Mouse (Mus musculus) G1E (cell line): ENCODE measurements around the gene Dcaf6. TPM values are rescaled to one million over a fixed set of nuclear protein-coding genes. Genes with fewer than 3 reads are reported as not detected.

Experiments
- ATAC-seq: 2 replicates; pipeline ENCODE4 v1.8.0; 2016; ENCODE audit warnings: mild to moderate bottlenecking; ENCODE audit not compliant: insufficient number of reproducible peaks, poor library complexity, low FRiP score, severe bottlenecking; ENCODE audit errors: extremely low read depth
- DNase-seq: peaks from one replicate; pipeline ENCODE4 v3.0.0; 2012; ENCODE audit warnings: low spot score
- H3K27me3 ChIP-seq: 2 replicates; pipeline ENCODE4 v1.6.1; 2012; ENCODE audit warnings: mild to moderate bottlenecking, low read length, inconsistent platforms; ENCODE audit not compliant: insufficient read depth
- H3K36me3 ChIP-seq: replicated peaks from 2 replicates; pipeline ENCODE3; 2012; ENCODE audit warnings: mild to moderate bottlenecking, inconsistent platforms
- H3K4me1 ChIP-seq: 2 replicates; pipeline ENCODE4 v1.6.1; 2012; ENCODE audit warnings: low read depth, low read length, inconsistent platforms, mixed read lengths; ENCODE audit not compliant: insufficient read depth
- H3K4me3 ChIP-seq: 2 replicates; pipeline ENCODE4 v1.5.1; 2012; ENCODE audit warnings: low read depth, mild to moderate bottlenecking, inconsistent platforms, low read length, moderate library complexity, mixed read lengths
- H3K9me3 ChIP-seq: replicated peaks from 2 replicates; pipeline ENCODE4 v1.6.1; 2012; ENCODE audit warnings: inconsistent platforms
- CTCF ChIP-seq: IDR thresholded peaks from 2 replicates; pipeline ENCODE4 v1.5.1; 2012; ENCODE audit warnings: low read depth, low read length, inconsistent platforms, mixed read lengths
- GATA1 ChIP-seq: IDR thresholded peaks from 2 replicates; pipeline ENCODE4 v1.6.1; 2012; ENCODE audit warnings: borderline replicate concordance, low read length, inconsistent platforms, mixed read lengths
- GATA2 ChIP-seq: IDR thresholded peaks from 2 replicates; pipeline ENCODE4 v1.6.1; 2012; ENCODE audit warnings: low read depth, low read length, inconsistent platforms, borderline replicate concordance
- POLR2AphosphoS5 ChIP-seq: IDR thresholded peaks from 2 replicates; pipeline ENCODE4 v1.6.1; 2012; ENCODE audit warnings: low read depth, low read length, inconsistent platforms; ENCODE audit not compliant: insufficient replicate concordance
- TAL1 ChIP-seq: conservative IDR thresholded peaks from 2 replicates; pipeline ENCODE4 v1.6.1; 2012; ENCODE audit warnings: low read depth, low read length, inconsistent platforms, mixed read lengths
- polyA plus RNA-seq: library from polyadenylated mRNA; stranded (reverse); fragments of >175 nt; gene quantifications from 2 replicates; pipeline ENCODE4 v1.2.3, GENCODE M21; 2012
- total RNA-seq, 2 experiments: library from RNA; stranded (forward) in 1 of 2; stranded (reverse) in 1 of 2; fragments of 200-1000 nt in 1 of 2; fragments of >200 nt in 1 of 2; fragmentation: Nextera tagmentation in 1 of 2; gene quantifications; 2 replicates each; pipeline ENCODE4 v1.2.3; 2014 to 2017

The Dcaf6 gene
- total and polyA plus RNA-seq, 3 experiments, result 47.3 to 110 (median 65.7) TPM

- no peak for TF ChIP-seq GATA2
- Histone ChIP-seq H3K4me3 (no peak overlapping the region), H3K9me3 (no peaks in the 10 kb centered on the region), H3K4me1 (peaks cover 3% of the 10 kb centered on the region; the same call in 1 of the 2 replicates), H3K36me3 (no peaks in the 10 kb centered on the region), H3K27me3 (peaks cover 32% of the 10 kb centered on the region)
- ATAC-seq (no peak), DNase-seq (no peak)
These were observed 157.6 kb downstream of the Dcaf6 start for GRCm38 (mm10) chr1:165302455-165303208.

- H3K9me3 ChIP-seq, result no peaks in the 10 kb centered on the region
- H3K36me3 ChIP-seq, result no peaks in the 10 kb centered on the region
- H3K4me3 ChIP-seq, result no peak overlapping the region
- ATAC-seq (no peak), DNase-seq (no peak)
- peaks cover 27% of the 10 kb centered on the region for H3K27me3 ChIP-seq
- peaks cover 3% of the 10 kb centered on the region; the same call in 1 of the 2 replicates for H3K4me1 ChIP-seq
- TF ChIP-seq POLR2AphosphoS5 (no peak), GATA2 (no peak), CTCF (no peak)
These were observed 158.7 kb downstream of the Dcaf6 start for GRCm38 (mm10) chr1:165301567-165301966.

DNA sequence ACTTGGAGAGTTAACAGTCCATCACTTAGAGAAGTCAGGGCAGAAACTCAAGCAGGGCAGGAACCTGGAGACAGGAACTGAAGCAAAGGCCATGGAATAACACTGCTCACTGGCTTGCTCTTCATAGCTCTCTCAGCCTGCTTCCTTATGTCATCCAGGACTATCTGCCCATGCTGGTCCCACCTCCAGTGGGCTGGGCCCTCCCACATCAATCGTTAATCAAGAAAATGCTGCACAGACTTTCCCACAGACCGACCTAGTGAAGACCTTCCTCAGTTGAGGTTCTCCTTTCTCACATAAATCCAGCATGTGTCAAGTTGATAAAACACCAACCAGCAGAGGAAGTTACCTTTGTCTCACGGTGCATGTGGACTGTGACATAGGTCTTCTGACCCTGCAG lies 159.2 kb downstream of the Dcaf6 start:
- TF ChIP-seq CTCF (no peak), POLR2AphosphoS5 (no peak), GATA2 (no peak), TAL1 (no peak), GATA1 (no peak)
- no peak for DNase-seq
- no peak for ATAC-seq

GRCm38 (mm10) chr1:165295489-165295888 lies 164.8 kb downstream of the Dcaf6 start, which contains the start of gene Gpr161:
Gene Gpr161 (plus strand): TSS chr1:165295789.
- DNase-seq, result no peak
- no peak for ATAC-seq
- TF ChIP-seq TAL1 (no peak), GATA1 (no peak), POLR2AphosphoS5 (no peak), GATA2 (no peak)
- no peaks in the 10 kb centered on the region for H3K36me3 ChIP-seq
- no peaks in the 10 kb centered on the region for H3K9me3 ChIP-seq
- H3K4me3 ChIP-seq, result no peak within 1 kb of the TSS
- no peaks in the 10 kb centered on the region for H3K4me1 ChIP-seq
- peaks cover 28% of the 10 kb centered on the region for H3K27me3 ChIP-seq

More for the DNA sequence above, 159.2 kb downstream of the Dcaf6 start:
- Histone ChIP-seq H3K4me1 (peaks cover 1% of the 10 kb centered on the region; the same call in 1 of the 2 replicates), H3K9me3 (no peaks in the 10 kb centered on the region), H3K36me3 (no peaks in the 10 kb centered on the region), H3K27me3 (peaks cover 28% of the 10 kb centered on the region), H3K4me3 (no peak overlapping the region)

DNA sequence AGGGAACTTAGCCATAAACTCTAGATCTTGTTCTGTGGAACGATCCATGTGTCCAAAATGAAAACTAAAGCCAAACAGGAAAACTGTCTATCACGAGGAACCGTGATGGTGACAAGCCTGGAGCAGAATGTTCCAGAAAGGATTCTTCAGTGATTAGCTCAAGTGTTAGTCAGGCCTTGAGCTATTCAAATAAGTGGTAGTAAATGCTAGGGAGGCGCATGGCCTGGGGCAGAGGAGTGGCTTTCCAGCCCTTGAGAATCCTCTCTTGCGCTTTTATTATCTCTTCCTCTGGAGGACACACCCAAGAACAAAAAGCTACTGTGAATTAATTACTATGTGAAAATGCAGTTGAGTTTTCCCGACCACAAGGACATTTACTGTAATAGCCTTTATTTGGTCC lies 168.7 kb downstream of the Dcaf6 start:
- ATAC-seq, result no peak
- H3K4me1 ChIP-seq, result peaks cover 5% of the 10 kb centered on the region; the same call in 1 of the 2 replicates
- H3K9me3 ChIP-seq, result no peaks in the 10 kb centered on the region
- no peak for DNase-seq
- H3K27me3 ChIP-seq, result peaks cover 12% of the 10 kb centered on the region
- no peak overlapping the region for H3K4me3 ChIP-seq
- TF ChIP-seq POLR2AphosphoS5 (no peak), TAL1 (no peak), CTCF (no peak), GATA1 (no peak), GATA2 (no peak)
- H3K36me3 ChIP-seq, result no peaks in the 10 kb centered on the region

GRCm38 (mm10) chr1:165289831-165290230 lies 170.4 kb downstream of the Dcaf6 start:
- TF ChIP-seq TAL1 (no peak), GATA1 (no peak), GATA2 (no peak), POLR2AphosphoS5 (no peak), CTCF (peak; percentile 52)
- Histone ChIP-seq H3K4me1 (peaks cover 5% of the 10 kb centered on the region; the same call in 1 of the 2 replicates), H3K36me3 (no peaks in the 10 kb centered on the region), H3K27me3 (peaks cover 8% of the 10 kb centered on the region), H3K9me3 (no peaks in the 10 kb centered on the region), H3K4me3 (no peak overlapping the region)
- DNase-seq (no peak), ATAC-seq (no peak)

GRCm38 (mm10) chr1:165288165-165288564 lies 172.1 kb downstream of the Dcaf6 start:
- H3K27me3 ChIP-seq, result peaks cover 16% of the 10 kb centered on the region
- H3K9me3 ChIP-seq, result no peaks in the 10 kb centered on the region
- no peak overlapping the region for H3K4me3 ChIP-seq
- no peak for DNase-seq
- TF ChIP-seq GATA2, result no peak
- TF ChIP-seq POLR2AphosphoS5, result no peak
- TF ChIP-seq TAL1, result no peak
- no peak for TF ChIP-seq GATA1
- TF ChIP-seq CTCF, result no peak
- ATAC-seq, result no peak
- H3K36me3 ChIP-seq, result no peaks in the 10 kb centered on the region
- peaks cover 5% of the 10 kb centered on the region; the same call in 1 of the 2 replicates for H3K4me1 ChIP-seq
